Mouse (Mus musculus): ENCODE measurements around the gene Spata31d1d.
"Not testable (repeated sequence)": the region's sequence is repeated elsewhere in the genome, so short reads cannot be mapped to it uniquely, and the experiment has no call there.

Spata31d1d gene

DNA sequence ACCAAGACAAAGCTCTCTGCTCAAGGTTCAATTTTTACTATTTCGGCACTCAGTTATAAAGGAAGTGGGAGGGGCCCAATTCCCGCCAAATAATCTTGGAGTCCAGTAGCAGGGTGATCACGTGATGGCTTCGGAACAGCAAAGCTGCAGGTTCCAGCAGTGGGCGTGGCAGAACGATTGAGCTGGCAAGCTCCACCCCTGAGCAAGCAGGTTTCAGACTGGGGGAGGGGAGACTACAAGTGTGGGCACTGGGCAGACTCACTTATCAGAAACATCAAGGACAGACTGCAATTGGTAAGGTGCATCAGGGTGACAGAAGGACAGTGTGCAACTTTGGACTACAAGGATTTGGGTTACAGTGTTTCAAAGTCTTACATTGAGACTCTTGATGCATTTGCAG, 2.8 kb upstream of the Spata31d1d start:
- DNase-seq (ENCODE audit: inconsistent age in 2 of 2, low spot score in 1 of 2), result not testable (repeated sequence)

DNA sequence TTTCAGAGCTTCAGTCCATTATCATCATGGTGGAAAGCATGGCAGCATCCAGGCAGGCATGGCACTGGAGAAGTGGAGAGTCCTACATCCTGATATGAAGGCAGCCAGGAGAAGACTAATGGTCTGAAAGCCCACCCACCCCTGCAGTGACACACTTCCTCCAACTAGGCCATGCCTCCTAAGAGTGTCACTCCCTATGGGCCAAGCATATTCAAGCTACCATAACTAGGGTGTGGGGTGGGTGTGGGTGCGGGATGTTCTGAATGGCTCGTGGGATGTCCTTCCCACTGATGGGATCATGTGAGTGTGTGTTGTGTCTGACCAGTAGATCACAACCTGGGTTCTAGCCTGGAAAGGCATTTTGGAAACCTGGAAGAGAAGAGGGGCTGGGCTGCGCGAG, 2.4 kb upstream of the Spata31d1d start:
- no peak for DNase-seq (ENCODE audit: inconsistent age in 2 of 2, low spot score in 1 of 2)

DNA sequence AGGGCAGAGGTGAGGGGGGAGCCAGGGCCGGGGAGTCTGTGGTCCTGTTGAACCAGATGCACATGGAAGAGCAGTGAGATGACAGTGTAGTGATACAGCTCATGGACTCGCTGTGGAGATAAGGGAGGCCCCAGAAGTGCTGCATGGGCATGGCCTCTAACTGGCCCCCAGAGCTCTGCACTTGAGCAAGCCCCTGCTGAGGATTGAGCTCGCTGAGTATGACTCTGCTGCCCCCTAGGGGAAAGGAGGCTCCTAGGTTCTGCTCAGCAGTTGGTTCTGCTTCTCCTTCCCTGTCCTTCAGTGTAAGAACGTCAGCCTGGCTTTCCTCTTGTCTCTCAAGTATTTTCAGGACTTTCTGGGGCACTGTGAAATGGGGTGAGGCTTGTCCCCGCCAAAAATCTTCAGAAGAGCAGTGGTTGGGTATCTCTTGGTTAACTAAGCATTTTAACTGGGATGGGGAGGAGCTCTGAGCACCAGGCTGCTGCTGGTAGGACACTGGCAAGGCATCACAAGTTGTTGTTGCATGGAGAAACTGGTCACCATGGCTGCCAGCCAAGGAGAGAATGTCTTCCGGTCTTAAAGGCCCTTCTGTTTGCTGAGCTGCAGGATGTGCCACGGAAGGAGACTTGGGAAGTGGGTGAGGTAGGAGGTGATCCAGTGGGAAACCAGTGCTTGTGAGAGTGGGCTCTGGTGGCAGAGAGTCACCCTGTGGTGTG, 3.0 kb downstream of the Spata31d1d start:
- DNase-seq (ENCODE audit: inconsistent age in 2 of 2, low spot score in 1 of 2), result peak; percentile 68 to 89

DNA sequence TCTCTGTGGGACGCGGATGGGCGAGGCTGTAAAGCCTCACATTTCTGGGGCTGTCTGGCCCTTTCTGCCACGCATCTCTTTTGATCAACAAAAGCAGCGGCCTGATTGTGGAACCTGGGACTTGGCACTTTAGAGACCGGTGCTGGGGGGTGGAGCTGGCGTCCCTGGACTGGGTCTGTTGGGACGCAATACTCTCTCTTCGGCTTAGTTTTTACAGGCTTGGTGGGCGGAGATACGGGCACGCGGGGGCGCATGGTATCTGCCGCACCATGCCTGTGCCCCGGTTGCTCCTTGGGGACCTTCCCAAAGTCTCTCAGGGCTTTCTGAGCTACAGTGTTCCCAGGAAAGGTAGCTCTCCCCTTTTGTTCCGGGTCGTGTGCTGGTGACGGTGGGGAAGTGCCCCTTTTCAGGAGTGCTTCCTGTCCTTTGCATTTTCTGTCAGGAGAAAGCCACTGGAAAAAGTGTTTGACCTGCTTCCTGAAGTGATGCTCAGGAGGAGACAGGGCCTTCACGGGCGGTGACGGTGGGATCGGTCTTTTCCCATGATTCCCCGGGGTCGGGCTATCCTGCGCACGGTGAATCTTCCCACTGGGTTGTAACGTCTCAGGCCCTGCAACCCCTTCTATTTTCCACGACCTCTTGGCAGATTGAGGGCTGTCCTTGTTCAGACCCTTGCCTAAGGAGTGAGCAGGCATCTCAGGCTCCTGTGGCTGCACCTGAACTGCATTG, 5.2 kb downstream of the Spata31d1d start:
- no peak for DNase-seq (ENCODE audit: inconsistent age in 2 of 2, low spot score in 1 of 2)

DNA sequence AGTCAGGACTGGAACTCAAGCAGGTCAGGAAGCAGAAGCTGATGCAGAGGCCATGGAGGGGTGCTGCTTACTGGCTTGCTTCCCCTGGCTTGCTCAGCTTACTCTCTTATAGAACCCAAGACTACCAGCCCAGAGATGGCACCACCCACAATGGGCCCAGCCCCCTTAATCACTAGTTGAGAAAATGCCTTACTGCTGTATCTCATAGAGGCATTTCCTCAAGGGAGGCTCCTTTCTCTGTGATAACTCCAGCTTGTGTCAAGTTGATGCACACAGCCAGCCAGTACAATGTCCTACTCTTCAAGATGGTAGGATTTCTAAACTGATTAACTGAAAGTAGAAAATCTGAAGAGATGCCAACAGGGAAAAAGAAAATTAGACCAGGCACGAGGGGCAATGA, 9.5 kb downstream of the Spata31d1d start:
- not testable (repeated sequence) for DNase-seq (ENCODE audit: inconsistent age in 2 of 2, low spot score in 1 of 2)

DNA sequence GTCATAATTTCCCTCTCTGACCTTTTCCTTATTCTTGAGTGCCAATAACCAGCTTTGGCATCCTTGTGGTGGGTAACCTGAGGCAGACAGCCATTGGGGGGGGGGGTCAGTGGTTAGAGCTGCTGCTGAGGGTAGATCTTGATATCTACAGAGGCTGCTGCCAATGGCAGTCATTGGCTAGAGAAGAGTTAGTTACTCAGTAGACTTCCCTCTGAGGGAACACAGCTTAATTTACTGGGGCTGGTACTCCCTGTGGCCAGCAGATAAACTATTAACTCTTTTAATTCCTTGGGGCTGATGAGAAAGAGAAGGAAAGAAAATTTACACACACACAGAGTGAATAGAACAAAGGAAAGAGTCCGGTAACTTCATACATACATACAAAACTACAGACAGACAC, 12.1 kb downstream of the Spata31d1d start:
- no peak for DNase-seq (ENCODE audit: inconsistent age in 2 of 2, low spot score in 1 of 2)

DNA sequence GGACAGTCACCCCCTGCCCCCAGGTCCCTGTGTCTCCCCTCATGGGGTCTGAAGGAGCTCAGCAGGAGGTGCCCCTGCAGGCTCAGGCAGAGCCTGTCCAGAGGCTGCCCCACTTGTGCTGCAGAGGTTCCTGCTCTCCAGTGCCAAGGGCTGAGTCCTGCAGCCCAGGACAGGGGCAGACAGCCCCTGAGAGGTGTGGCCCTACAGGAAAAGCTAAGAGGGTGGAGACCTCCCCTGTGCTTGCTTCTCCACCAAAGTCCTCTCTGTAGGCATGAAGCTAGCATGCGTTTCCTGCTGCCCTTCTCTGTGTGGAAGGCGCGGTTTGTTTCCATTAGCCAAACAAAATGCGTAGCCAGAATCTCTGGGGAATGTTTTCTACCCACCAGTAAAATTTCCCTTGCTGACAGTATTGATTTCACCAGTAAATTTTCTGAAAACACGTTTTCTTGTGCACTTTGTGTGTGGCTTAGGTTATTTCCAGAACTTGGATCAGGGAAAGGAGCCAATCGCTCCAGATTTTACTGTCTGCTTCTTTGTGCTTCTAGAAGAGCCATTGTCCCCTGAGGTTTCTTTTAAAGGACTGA, 12.6 kb downstream of the Spata31d1d start:
- not testable (repeated sequence) for DNase-seq (ENCODE audit: inconsistent age in 2 of 2, low spot score in 1 of 2)

DNA sequence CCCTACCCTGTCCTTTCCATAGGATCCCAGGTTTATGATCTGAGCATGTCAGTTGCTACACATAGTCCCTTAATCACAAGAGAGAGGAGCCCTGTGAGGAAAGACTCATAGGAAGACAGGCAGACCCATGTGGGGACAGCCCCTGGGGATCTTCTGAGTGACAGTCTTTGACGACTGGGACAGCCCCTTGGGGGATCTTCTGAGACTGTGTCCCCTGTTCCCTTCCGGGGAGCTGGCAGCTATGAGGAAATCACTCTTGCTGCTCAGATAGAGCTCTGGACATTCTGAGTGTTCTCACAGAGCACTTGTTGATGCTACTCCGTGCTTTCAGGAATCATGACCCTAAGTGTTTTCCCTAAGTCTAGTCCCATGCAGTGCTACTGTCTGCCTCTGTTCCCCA, 17.8 kb downstream of the Spata31d1d start:
- DNase-seq (ENCODE audit: inconsistent age in 2 of 2, low spot score in 1 of 2), result no peak

DNA sequence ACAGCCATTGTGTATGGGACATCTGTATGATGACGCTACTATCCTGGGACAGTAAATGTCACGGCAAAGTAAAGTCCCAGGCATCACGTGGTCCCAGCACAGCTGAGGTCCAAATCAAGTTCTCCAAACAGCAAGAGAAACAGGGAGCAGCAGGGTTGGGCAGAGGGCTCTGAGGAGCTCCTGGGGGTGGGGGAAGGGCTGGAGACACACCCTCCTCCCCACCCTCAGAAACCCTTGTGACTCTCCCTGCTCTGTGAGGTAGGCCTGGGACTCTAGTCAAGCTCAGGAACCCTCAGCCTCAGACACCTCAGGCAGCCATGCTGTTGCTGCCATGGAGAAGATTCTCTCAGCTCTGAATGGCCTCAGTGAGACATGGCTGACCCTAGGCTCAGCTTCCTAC, 19.6 kb downstream of the Spata31d1d start, which contains the start of gene Spata31d1b:
Spata31d1b (plus strand) TSS at position 301 of the 400 bp plus-strand sequence.
- not testable (repeated sequence) for DNase-seq (ENCODE audit: inconsistent age in 2 of 2, low spot score in 1 of 2)

DNA sequence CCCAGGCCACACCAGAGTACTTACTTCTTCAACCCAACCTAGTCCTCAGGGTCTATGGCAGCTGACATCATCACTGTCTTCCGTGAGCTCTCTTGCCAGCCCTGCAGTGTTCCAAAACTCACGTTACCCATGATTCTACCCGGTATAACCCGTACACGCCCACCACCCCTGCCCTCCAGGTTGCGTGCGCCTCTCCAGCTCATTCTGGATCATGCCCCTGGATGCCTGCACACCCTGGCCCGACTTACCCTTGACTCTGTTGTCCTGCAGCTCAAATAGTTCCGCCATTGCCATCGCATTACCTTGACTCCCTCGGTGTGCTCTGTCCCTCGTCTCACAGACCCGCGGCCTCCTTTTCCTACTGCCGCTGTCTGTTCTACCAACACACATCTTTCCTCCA, 21.3 kb downstream of the Spata31d1d start, which contains the start of gene Spata31d1a:
Spata31d1a (minus strand) TSS at position 101 of the 400 bp plus-strand sequence.
- DNase-seq (ENCODE audit: inconsistent age in 2 of 2, low spot score in 1 of 2), result no peak

DNA sequence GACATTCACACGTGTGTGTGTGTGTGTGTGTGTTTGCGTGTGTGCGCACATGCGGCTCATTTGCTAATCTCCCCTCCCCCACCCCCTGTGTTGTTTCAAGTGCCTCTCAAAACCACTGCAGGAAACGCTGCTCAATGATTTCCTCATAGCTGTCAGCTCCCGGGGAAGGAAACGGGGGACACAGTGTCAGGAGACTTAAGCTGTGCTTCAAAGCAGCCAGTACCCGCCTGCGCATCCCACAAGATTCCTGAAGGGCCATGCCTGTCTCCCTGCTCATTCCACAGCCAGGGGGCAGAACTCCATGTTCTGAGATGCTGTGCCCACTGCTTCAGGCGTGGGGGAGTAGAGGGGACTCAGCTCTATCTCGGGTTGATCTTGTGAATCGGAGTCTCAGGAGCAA, 27.0 kb downstream of the Spata31d1d start:
- peak; percentile 18 to 40 for DNase-seq (ENCODE audit: inconsistent age in 2 of 2, low spot score in 1 of 2)

DNA sequence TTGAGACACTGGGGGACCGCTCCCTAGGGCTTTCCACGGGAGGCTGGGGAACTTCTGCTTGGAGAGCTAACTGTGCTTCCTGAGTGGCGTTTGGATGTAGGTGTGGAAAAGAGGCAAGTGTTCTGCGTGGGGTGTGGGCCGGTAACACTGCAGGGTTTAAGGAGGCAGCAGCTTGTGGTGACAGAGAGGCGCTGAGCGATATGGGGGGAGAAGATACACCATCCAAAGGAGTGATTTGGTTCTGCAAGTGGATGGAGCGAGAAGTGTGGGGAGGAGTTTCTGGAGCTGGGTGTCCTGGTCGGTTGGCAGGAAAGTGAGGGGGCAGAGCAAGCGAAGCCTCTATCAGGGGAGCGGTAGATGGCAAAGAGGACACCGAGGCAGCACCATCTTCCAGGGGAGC, 28.0 kb downstream of the Spata31d1d start:
- DNase-seq (ENCODE audit: inconsistent age in 2 of 2, low spot score in 1 of 2), result no peak

DNA sequence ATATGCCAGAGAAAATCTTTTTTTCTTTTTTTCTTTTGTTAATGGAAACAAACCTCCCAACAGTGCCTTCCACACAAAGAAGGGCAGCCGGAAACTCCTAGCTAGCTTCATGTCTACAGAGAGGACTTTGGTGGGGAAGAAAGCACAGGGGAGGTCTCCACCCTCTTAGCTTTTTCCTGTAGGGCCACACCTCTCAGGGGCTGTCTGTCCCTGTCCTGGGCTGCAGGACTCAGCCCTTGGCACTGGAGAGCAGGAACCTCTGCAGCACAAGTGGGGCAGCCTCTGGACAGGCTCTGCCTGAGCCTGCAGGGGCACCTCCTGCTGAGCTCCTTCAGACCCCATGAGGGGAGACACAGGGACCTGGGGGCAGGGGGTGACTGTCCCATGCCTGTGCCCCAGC, 31.4 kb downstream of the Spata31d1d start:
- DNase-seq (ENCODE audit: inconsistent age in 2 of 2, low spot score in 1 of 2), result not testable (repeated sequence)

DNA sequence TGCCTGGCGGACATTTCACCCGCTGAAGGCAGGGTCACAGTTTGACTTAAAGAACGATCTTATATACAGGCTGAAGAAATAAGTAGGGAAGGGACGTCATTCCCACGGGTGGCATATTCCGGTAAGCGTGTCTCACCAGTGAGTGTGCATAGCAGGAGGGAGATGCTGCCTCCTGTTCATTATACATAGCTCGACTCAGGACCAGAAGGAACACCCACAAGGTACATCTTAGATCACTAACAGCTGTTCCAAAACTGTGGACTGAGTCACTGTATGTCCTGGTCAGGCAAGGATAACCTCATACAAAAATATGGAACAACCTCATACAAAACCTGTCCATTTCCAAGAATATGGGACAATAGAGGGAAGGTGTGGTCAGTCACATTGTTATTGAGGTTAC, 32.4 kb downstream of the Spata31d1d start:
- DNase-seq (ENCODE audit: inconsistent age in 2 of 2, low spot score in 1 of 2), result no peak

DNA sequence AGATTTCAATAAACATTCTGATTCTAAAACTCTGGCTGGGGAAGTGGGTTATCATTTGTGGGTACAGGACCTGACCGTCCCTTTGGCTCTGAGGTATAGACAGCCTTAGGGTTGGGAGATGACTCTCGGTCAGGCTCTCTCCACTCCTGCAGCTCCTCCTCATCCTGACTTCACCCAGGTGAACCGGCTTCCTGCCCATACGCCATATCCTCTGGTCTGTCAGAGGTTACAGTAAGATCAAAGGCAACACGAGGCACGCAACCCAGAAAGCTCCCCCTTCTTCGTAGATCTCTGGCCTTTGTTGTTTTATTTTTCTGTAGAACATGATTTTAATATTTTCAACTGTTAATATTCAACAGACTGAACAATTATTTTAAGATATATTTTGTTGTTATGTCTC, 35.8 kb downstream of the Spata31d1d start:
- no peak for DNase-seq (ENCODE audit: inconsistent age in 2 of 2, low spot score in 1 of 2)

DNA sequence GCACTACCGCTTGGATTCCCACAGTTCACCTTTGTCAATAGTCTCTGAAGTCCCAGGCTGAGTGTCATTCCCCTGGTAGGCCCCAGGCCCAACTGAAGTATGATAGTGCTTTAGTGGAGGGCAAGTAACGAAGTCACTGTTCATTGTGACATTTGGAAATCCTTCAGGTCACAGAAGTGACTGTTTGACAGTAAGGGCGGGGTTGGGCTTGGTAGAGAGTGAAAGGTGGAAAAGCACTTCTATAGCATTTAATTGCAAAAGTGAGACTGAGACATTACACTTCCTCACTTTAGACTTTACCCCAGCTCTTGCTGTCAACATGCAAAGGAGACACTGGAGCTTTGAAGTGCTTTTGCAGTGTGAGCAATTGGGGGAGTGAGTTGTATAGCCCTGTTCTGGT, 37.5 kb downstream of the Spata31d1d start, which contains the start of gene 4921517D22Rik:
4921517D22Rik (minus strand) TSS at position 101 of the 400 bp plus-strand sequence.
- DNase-seq (ENCODE audit: inconsistent age in 2 of 2, low spot score in 1 of 2), result no peak

DNA sequence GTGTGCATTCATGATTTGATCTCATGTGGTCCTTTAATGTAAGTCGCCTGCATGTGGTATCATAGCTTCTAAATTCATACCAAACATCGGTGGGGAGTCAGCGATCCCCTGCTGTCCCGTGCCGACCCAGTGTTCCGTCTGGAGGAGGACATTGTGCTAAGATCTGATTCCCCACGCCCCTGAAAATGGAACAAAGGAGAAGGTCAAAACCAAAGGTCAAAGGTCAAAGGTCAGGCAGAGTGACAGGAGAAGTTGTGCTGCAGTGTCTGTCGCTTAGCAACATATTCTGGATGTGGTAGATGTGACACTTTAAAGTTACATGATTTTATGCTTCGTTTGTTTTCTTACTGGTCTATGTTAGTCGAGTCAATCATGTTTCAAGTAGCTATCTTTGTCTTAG, 40.1 kb downstream of the Spata31d1d start:
- DNase-seq (ENCODE audit: inconsistent age in 2 of 2, low spot score in 1 of 2), result no peak

DNA sequence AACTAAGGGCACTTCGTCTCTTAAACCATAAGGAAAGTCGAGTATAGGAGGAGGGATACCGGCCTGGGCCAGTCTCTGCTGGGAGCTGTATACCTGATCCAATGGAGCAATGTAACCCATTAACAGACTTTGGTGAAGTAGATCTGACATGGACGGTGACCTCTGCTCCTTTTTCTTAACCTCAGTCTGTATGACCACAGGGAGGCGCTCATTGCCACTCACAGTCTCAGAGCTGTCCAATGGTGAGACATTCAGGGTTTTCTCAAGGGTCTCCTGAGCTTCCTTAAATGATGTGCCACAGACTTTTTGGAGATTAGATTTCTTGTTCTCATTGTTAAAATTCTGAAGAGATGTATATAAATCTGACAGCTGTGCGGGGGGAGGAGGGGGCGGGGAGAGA, 41.0 kb downstream of the Spata31d1d start:
- DNase-seq (ENCODE audit: inconsistent age in 2 of 2, low spot score in 1 of 2), result no peak

DNA sequence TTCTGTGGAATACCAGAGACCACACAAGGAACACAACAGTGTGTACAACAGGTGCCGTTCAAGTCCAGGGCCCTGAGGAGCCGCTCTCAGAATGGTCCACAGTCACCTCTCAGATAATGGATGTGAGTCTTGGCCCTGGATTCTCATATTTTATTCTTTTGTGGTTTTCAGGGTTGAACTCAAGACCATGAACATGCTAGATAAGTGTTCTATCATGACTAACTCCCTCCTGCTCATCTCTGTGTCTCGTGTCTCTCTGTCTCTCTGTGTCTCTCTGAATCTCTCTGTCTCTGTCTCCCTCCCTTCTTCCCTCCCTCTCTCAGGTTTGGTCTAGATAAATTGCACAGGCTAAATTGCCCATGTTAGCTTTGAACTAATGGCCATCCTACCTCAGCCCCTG, 41.7 kb downstream of the Spata31d1d start:
- DNase-seq (ENCODE audit: inconsistent age in 2 of 2, low spot score in 1 of 2), result no peak

DNA sequence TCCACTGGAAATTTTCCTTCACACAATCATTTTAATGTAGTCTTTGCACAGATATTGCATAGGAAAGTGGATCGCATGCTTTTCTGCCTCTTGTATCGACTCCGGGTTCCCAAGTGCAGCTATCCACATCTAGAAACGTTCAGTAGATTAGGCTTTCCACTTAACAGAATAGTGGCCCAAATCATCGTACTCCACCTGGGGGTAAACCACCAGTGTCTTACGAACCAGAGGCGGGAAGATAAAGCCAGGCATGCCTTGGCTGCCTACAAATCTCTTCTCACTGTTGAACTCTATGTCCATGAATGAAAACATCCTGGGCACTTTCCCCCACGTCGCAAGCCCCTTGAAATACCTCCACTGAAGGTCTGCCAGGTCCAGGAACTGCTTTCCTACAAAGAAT, 42.2 kb downstream of the Spata31d1d start:
- DNase-seq (ENCODE audit: inconsistent age in 2 of 2, low spot score in 1 of 2), result no peak

DNA sequence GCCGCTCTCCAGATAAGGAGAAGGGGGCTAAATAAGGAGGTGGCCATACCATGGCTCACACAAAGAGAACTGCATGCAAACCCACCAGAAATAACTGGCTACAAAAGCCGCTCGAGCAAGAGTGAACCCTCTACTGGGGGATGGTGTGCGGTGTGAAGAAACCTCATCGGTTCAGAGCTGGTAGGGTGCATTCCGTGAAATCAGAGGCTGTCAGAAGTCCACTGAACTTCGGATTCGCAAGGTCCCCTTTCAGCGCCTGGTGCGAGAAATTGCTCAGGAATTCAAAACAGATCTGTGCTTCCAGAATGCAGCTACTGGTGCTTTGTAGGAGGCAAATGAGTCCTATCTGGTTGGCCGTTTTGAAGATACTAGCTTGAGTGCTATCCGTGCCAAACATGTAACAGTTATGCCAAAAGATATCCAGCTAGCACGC, 43.2 kb downstream of the Spata31d1d start:
- no peak for DNase-seq (ENCODE audit: inconsistent age in 2 of 2, low spot score in 1 of 2)

DNA sequence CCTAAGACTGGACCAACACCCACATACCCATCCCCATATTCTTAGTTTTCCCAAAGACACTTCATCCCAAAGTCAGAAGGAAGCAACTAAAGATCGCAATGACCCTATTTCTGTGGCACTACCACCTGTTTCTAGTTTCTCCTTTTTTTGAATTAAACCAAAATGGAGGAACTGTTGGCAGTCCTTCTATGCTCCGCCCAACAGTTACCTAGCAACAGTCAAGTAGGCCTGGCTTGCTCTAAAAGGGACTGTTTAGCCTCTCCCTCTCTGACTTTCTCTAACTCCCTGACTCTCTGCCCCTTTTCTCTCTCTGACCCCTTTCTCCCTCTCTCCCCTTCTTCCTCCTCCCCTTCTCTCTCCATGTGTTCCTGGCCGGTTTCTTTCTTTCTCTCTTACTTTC, 46.3 kb downstream of the Spata31d1d start:
- DNase-seq (ENCODE audit: inconsistent age in 2 of 2, low spot score in 1 of 2), result no peak

Data from adrenal gland, adult (tissue).